In the genomic region with DNA sequence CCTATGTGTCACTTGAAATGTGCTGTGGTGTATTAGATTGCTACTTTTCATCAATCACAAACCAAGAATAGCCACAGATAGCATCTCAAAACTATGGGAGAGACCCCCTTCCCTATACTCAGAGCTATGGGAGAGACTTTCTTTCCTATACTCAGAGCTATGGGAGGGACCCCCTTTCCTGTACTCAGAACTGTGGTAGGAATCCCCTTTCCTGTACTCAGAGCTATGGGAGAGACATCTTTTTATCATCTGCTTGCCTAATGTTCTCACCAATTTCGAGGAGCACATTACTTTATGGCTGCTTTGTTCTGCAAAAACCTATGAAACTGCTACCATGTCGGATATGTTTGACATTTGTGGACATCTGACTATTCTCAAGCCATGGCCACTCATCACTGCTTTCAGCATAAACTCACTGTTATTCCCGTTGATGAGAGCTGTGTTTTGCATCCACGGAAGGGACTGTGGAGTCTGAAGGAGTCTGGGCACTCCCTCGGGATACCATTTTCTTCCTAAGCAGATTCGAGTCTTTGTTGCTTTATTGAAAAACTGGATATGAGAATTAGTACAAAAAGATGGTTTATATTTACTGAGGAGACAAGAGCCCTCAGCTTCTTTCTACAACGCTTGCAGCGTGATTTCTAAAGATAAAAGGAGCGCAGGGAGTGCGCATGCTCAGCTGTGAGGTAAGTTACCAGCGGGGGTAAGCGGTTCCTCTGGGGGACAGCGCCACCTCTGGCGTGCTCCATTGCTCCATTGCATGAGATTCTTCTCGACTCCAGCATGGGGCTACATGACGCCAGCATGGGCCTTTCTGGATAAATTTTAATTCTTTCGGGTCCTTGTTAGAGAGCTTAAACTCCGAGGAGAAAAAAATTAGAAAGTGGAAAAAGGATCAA, we compare ENCODE assay signal across 8 mouse cellular contexts. TPM values are rescaled to one million over a fixed set of nuclear protein-coding genes. Genes with fewer than 3 reads are reported as not detected.
A peak's percentile ranks its signal among the peaks of the same experiment; 100 is the strongest.
DNase-seq lines count a peak whose midpoint lies in the region; ATAC-seq and TF ChIP-seq lines count a peak whose summit lies in the region.

No protein-coding gene starts in this region.

- H3K4me3 ChIP-seq in brown adipose tissue, adult 24 weeks (ENCODE audit: insufficient read depth, low read depth, low read length): peak overlapping the region; percentile 50
- peak overlapping the region; percentile 43 for H3K4me3 ChIP-seq in forebrain, embryonic 10.5 days
- peak overlapping the region; percentile 37 for H3K4me3 ChIP-seq in heart, embryonic 15.5 days
- H3K4me3 ChIP-seq in liver, embryonic 14.5 days (ENCODE audit: insufficient read depth in 1 of 2, low read depth in 2 of 2, low read length in 2 of 2): no peak overlapping the region
- H3K4me3 ChIP-seq in neural tube, embryonic 12.5 days: peak overlapping the region; percentile 23
- H3K4me3 ChIP-seq in stomach, embryonic 16.5 days (replicated peaks; ENCODE audit: low read length): peak overlapping the region; percentile 32

- peak overlapping the region; percentile 54 for H3K4me2 ChIP-seq in heart, embryonic 15.5 days
- H3K4me2 ChIP-seq in liver, embryonic 14.5 days (ENCODE audit: low read depth): peak overlapping the region; percentile 42
- peak overlapping the region; percentile 53 for H3K4me2 ChIP-seq in neural tube, embryonic 12.5 days (replicated peaks)
- peak overlapping the region; percentile 49 for H3K4me2 ChIP-seq in stomach, embryonic 16.5 days (ENCODE audit: low read depth, low read length)

- no peak for TF ChIP-seq EP300 in liver, embryonic 14.5 days (IDR thresholded peaks at IDR 0.05; ENCODE audit: low read depth)

- H3K9ac ChIP-seq in heart, embryonic 15.5 days: 0 out of 2 replicates have a peak overlapping the region, but pooled peaks have one; percentile 2
- H3K9ac ChIP-seq in liver, embryonic 14.5 days (replicated peaks): no peak overlapping the region
- peak overlapping the region; percentile 43 for H3K9ac ChIP-seq in neural tube, embryonic 12.5 days
- H3K9ac ChIP-seq in stomach, embryonic 16.5 days (ENCODE audit: low read length): peak overlapping the region; percentile 43

- no peak overlapping the region for H3K27ac ChIP-seq in brown adipose tissue, adult 24 weeks (replicated peaks; ENCODE audit: low read depth, low read length)
- peak overlapping the region; percentile 68 for H3K27ac ChIP-seq in forebrain, embryonic 10.5 days
- no peak overlapping the region for H3K27ac ChIP-seq in heart, embryonic 15.5 days
- H3K27ac ChIP-seq in liver, embryonic 14.5 days: no peak overlapping the region
- no peak overlapping the region for H3K27ac ChIP-seq in neural tube, embryonic 12.5 days
- H3K27ac ChIP-seq in stomach, embryonic 16.5 days (ENCODE audit: low read length): no peak overlapping the region

- no peaks in the 10 kb centered on the region for H3K36me3 ChIP-seq in forebrain, embryonic 10.5 days (replicated peaks)
- no peaks in the 10 kb centered on the region for H3K36me3 ChIP-seq in heart, embryonic 15.5 days
- no peaks in the 10 kb centered on the region for H3K36me3 ChIP-seq in liver, embryonic 14.5 days (replicated peaks; ENCODE audit: control insufficient read depth, insufficient read depth, low read depth)
- no peaks in the 10 kb centered on the region for H3K36me3 ChIP-seq in neural tube, embryonic 12.5 days
- H3K36me3 ChIP-seq in stomach, embryonic 16.5 days (ENCODE audit: control insufficient read depth, insufficient read depth, low read length): no peaks in the 10 kb centered on the region

- 32% methylated on average over 18 of the region's 18 CpGs for WGBS in forebrain, embryonic 10.5 days
- 18% methylated on average over 18 of the region's 18 CpGs for WGBS in heart, embryonic 15.5 days
- 18% methylated on average over 18 of the region's 18 CpGs for WGBS in liver, embryonic 14.5 days (ENCODE audit: insufficient replicate concordance)
- WGBS in neural tube, embryonic 12.5 days: 27% methylated on average over 18 of the region's 18 CpGs
- WGBS in stomach, embryonic 16.5 days: 30% methylated on average over 18 of the region's 18 CpGs

- peak; percentile 90 for DNase-seq in CD4-positive helper T cell, adult 2 months (ENCODE audit: low read depth, low spot score)
- peak; percentile 66 for DNase-seq in forebrain, embryonic 10.5 days (ENCODE audit: extremely low spot score, low spot score)
- peak; percentile 75 for DNase-seq in kidney, postnatal 14 days
- peak; percentile 46 to 55 (median 48) for DNase-seq in liver, embryonic 14.5 days (ENCODE audit: low read depth in 3 of 3, low spot score in 3 of 3)

- H3K4me1 ChIP-seq in brown adipose tissue, adult 24 weeks (ENCODE audit: control insufficient read depth, insufficient read depth, insufficient read length, low read length): no peaks in the 10 kb centered on the region
- H3K4me1 ChIP-seq in forebrain, embryonic 10.5 days: peaks cover 17% of the 10 kb centered on the region; the same call in 1 of the 2 replicates
- no peaks in the 10 kb centered on the region for H3K4me1 ChIP-seq in heart, embryonic 15.5 days (replicated peaks)
- H3K4me1 ChIP-seq in liver, embryonic 14.5 days (replicated peaks; ENCODE audit: control insufficient read depth in 2 of 2, insufficient read depth in 2 of 2, low read length in 1 of 2): peaks cover 0 to 2% of the 10 kb centered on the region in 2 experiments; a peak in 1 of 4 replicates
- H3K4me1 ChIP-seq in neural tube, embryonic 12.5 days: no peaks in the 10 kb centered on the region
- no peaks in the 10 kb centered on the region for H3K4me1 ChIP-seq in stomach, embryonic 16.5 days (ENCODE audit: control insufficient read depth, insufficient read depth, low read length)

- H3K27me3 ChIP-seq in forebrain, embryonic 10.5 days (ENCODE audit: poor library complexity, severe bottlenecking): no peaks in the 10 kb centered on the region
- H3K27me3 ChIP-seq in heart, embryonic 15.5 days: no peaks in the 10 kb centered on the region
- no peaks in the 10 kb centered on the region for H3K27me3 ChIP-seq in liver, embryonic 14.5 days (ENCODE audit: control insufficient read depth, insufficient read depth, low read length)
- H3K27me3 ChIP-seq in neural tube, embryonic 12.5 days (replicated peaks): no peaks in the 10 kb centered on the region
- H3K27me3 ChIP-seq in stomach, embryonic 16.5 days (ENCODE audit: control insufficient read depth, insufficient read depth, low read length): no peaks in the 10 kb centered on the region

- no peaks in the 10 kb centered on the region for H3K9me3 ChIP-seq in forebrain, embryonic 10.5 days
- no peaks in the 10 kb centered on the region for H3K9me3 ChIP-seq in heart, embryonic 15.5 days (replicated peaks)
- H3K9me3 ChIP-seq in liver, embryonic 14.5 days (ENCODE audit: control insufficient read depth, low read length): no peaks in the 10 kb centered on the region
- H3K9me3 ChIP-seq in neural tube, embryonic 12.5 days: no peaks in the 10 kb centered on the region
- no peaks in the 10 kb centered on the region for H3K9me3 ChIP-seq in stomach, embryonic 16.5 days (replicated peaks; ENCODE audit: control insufficient read depth, low read length)

- TF ChIP-seq CTCF in liver, embryonic 14.5 days (IDR thresholded peaks at IDR 0.05; ENCODE audit: low read depth): peak; percentile 82

- ATAC-seq in heart, embryonic 15.5 days (replicated peaks; ENCODE audit: insufficient number of reproducible peaks, insufficient read depth, low FRiP score, low read depth): 0 out of 2 replicates have a peak, but pooled peaks have one; percentile 62
- no peak for ATAC-seq in liver, embryonic 14.5 days (ENCODE audit: insufficient read depth)
- ATAC-seq in neural tube, embryonic 12.5 days (ENCODE audit: low FRiP score, low read depth): no peak
- ATAC-seq in stomach, embryonic 16.5 days (ENCODE audit: insufficient read depth, low FRiP score): peak; percentile 48; the same call in 1 of the 2 replicates

RNA-seq across cellular contexts. Expression of gene Snx10, which starts 14.7 kb away (rescaled TPM):
- 168 and 195 TPM in 2 replicates for polyA plus RNA-seq in brown adipose tissue, adult 24 weeks (2012; ENCODE audit: insufficient read depth, insufficient read length, missing spikeins)
- polyA plus RNA-seq in forebrain, embryonic 10.5 days (2016; fragmentation: Nextera tagmentation; extraction: Ambion mirVana): 32.7 and 34.2 TPM in 2 replicates
- 15.3 and 15.5 TPM in 2 replicates for polyA plus RNA-seq in heart, embryonic 15.5 days (2015; fragmentation: Nextera tagmentation; extraction: Ambion mirVana)
- 1.2 and 2.0 TPM in 2 replicates for polyA plus RNA-seq in liver, embryonic 14.5 days (2012; rRNA removed)
- 6.4 and 6.7 TPM in 2 replicates for polyA plus RNA-seq in liver, embryonic 14.5 days (2014; fragmentation: Nextera tagmentation; extraction: Ambion mirVana)
- polyA plus RNA-seq in neural tube, embryonic 12.5 days (2016; fragmentation: Nextera tagmentation; extraction: Ambion mirVana): 39.0 and 42.6 TPM in 2 replicates
- 16.0 and 17.1 TPM in 2 replicates for polyA plus RNA-seq in stomach, embryonic 16.5 days (2015; fragmentation: Nextera tagmentation; extraction: Ambion mirVana)

RNA-seq across cellular contexts. Expression of gene Cbx3, which starts 38.8 kb away (rescaled TPM):
- polyA plus RNA-seq in brown adipose tissue, adult 24 weeks (2012; ENCODE audit: insufficient read depth, insufficient read length, missing spikeins): 61.0 and 87.0 TPM in 2 replicates
- polyA plus RNA-seq in forebrain, embryonic 10.5 days (2016; fragmentation: Nextera tagmentation; extraction: Ambion mirVana): 627 and 704 TPM in 2 replicates
- 266 and 311 TPM in 2 replicates for polyA plus RNA-seq in heart, embryonic 15.5 days (2015; fragmentation: Nextera tagmentation; extraction: Ambion mirVana)
- polyA plus RNA-seq in liver, embryonic 14.5 days (2012; rRNA removed): 25.8 and 50.6 TPM in 2 replicates
- polyA plus RNA-seq in liver, embryonic 14.5 days (2014; fragmentation: Nextera tagmentation; extraction: Ambion mirVana): 264 and 269 TPM in 2 replicates
- 569 and 589 TPM in 2 replicates for polyA plus RNA-seq in neural tube, embryonic 12.5 days (2016; fragmentation: Nextera tagmentation; extraction: Ambion mirVana)
- polyA plus RNA-seq in stomach, embryonic 16.5 days (2015; fragmentation: Nextera tagmentation; extraction: Ambion mirVana): 335 and 396 TPM in 2 replicates

RNA-seq across cellular contexts. Expression of gene Hnrnpa2b1, which starts 39.3 kb away (rescaled TPM):
- 410 and 880 TPM in 2 replicates for polyA plus RNA-seq in brown adipose tissue, adult 24 weeks (2012; ENCODE audit: insufficient read depth, insufficient read length, missing spikeins)
- 2,609 and 2,780 TPM in 2 replicates for polyA plus RNA-seq in forebrain, embryonic 10.5 days (2016; fragmentation: Nextera tagmentation; extraction: Ambion mirVana)
- 1,124 and 1,142 TPM in 2 replicates for polyA plus RNA-seq in heart, embryonic 15.5 days (2015; fragmentation: Nextera tagmentation; extraction: Ambion mirVana)
- polyA plus RNA-seq in liver, embryonic 14.5 days (2012; rRNA removed): 353 and 684 TPM in 2 replicates
- 462 and 503 TPM in 2 replicates for polyA plus RNA-seq in liver, embryonic 14.5 days (2014; fragmentation: Nextera tagmentation; extraction: Ambion mirVana)
- polyA plus RNA-seq in neural tube, embryonic 12.5 days (2016; fragmentation: Nextera tagmentation; extraction: Ambion mirVana): 2,094 and 2,188 TPM in 2 replicates
- polyA plus RNA-seq in stomach, embryonic 16.5 days (2015; fragmentation: Nextera tagmentation; extraction: Ambion mirVana): 1,433 and 1,504 TPM in 2 replicates

Comparison
In these comparisons a context has a peak if more than half of its experiments do, and no peak if none do; other contexts are left out.
1. H3K4me3 ChIP-seq: peak in brown adipose tissue, adult 24 weeks (single experiment), forebrain, embryonic 10.5 days (single experiment), heart, embryonic 15.5 days (single experiment), neural tube, embryonic 12.5 days (single experiment) and stomach, embryonic 16.5 days (single experiment); none in liver, embryonic 14.5 days (0 of 2).
2. ATAC-seq: peak in heart, embryonic 15.5 days (single experiment) and stomach, embryonic 16.5 days (single experiment); none in liver, embryonic 14.5 days (single experiment) and neural tube, embryonic 12.5 days (single experiment).
3. Peak in every context shown above with its lines, with median percentiles within 50 percentile points of each other: DNase-seq and H3K4me2 ChIP-seq.